Mouse (Mus musculus) 416B (cell line): ENCODE measurements around the gene Hes7.

Experiments used
- DNase-seq: peaks from one replicate; pipeline ENCODE4 v3.0.0; 2011; ENCODE audit warnings: low read depth

The Hes7 gene

GRCm38 (mm10) chr11:69101604-69102402 lies 18.4 kb upstream of the Hes7 start:
- DNase-seq, result no peak

- peak; percentile 65 for DNase-seq
Observed at GRCm38 (mm10) chr11:69102403-69102725, 17.8 kb upstream of the Hes7 start.

- DNase-seq, result no peak
Observed at GRCm38 (mm10) chr11:69103121-69103520, 17.1 kb upstream of the Hes7 start.

GRCm38 (mm10) chr11:69103531-69104435 lies 16.4 kb upstream of the Hes7 start:
- DNase-seq, result no peak

- no peak for DNase-seq
Observed at GRCm38 (mm10) chr11:69104487-69104886, 15.7 kb upstream of the Hes7 start.

- no peak for DNase-seq
Observed at GRCm38 (mm10) chr11:69105227-69105626, 15.0 kb upstream of the Hes7 start.

- no peak for DNase-seq
Observed at GRCm38 (mm10) chr11:69105796-69106195, 14.4 kb upstream of the Hes7 start.

GRCm38 (mm10) chr11:69106299-69106698 lies 13.9 kb upstream of the Hes7 start:
- DNase-seq, result no peak

- DNase-seq, result no peak
Observed at GRCm38 (mm10) chr11:69106842-69107241, 13.4 kb upstream of the Hes7 start.

- no peak for DNase-seq
Observed at GRCm38 (mm10) chr11:69107676-69108075, 12.5 kb upstream of the Hes7 start.

GRCm38 (mm10) chr11:69108223-69108622 lies 12.0 kb upstream of the Hes7 start:
- DNase-seq, result no peak

- DNase-seq, result no peak
Observed at GRCm38 (mm10) chr11:69109032-69109900, 10.9 kb upstream of the Hes7 start.

- peak; percentile 83 for DNase-seq
Observed at GRCm38 (mm10) chr11:69110319-69111046, 9.7 kb upstream of the Hes7 start.

GRCm38 (mm10) chr11:69111051-69111810 lies 9.0 kb upstream of the Hes7 start:
- no peak for DNase-seq

GRCm38 (mm10) chr11:69111865-69112264 lies 8.3 kb upstream of the Hes7 start:
- no peak for DNase-seq

- DNase-seq, result no peak
Observed at GRCm38 (mm10) chr11:69114018-69114417, 6.2 kb upstream of the Hes7 start.

- DNase-seq, result no peak
Observed at GRCm38 (mm10) chr11:69114621-69115020, 5.6 kb upstream of the Hes7 start.

GRCm38 (mm10) chr11:69116843-69117242 lies 3.4 kb upstream of the Hes7 start:
- no peak for DNase-seq

- DNase-seq, result peak; percentile 49
Observed at GRCm38 (mm10) chr11:69117737-69118695, 2.2 kb upstream of the Hes7 start.

GRCm38 (mm10) chr11:69118765-69119164 lies 1.4 kb upstream of the Hes7 start:
- DNase-seq, result peak; percentile 90
